Mouse (Mus musculus) embryonic facial prominence, embryonic 13.5 days (tissue): ENCODE results near the gene Gm9513. TPM values are rescaled to one million over a fixed set of nuclear protein-coding genes. Genes with fewer than 3 reads are reported as not detected.

Source experiments
- ATAC-seq: fragments of 200-750 bp; cut with Nextera tagmentation; 2 replicates; pipeline ENCODE4 v1.8.0; 2017; ENCODE audit warnings: low read depth; ENCODE audit not compliant: insufficient number of reproducible peaks, insufficient read depth, low FRiP score, low TSS enrichment
- H3K27ac ChIP-seq: fragments of 300-500 bp; sonication (generic); 2 replicates; pipeline ENCODE4 v1.5.1; 2015; ENCODE audit warnings: moderate library complexity, mild to moderate bottlenecking, inconsistent platforms
- H3K27me3 ChIP-seq: fragments of 300-500 bp; sonication (generic); 2 replicates; pipeline ENCODE4 v1.6.1; 2015; ENCODE audit warnings: mild to moderate bottlenecking, inconsistent platforms
- H3K36me3 ChIP-seq: fragments of 300-500 bp; sonication (generic); 2 replicates; pipeline ENCODE4 v1.6.1; 2015; ENCODE audit warnings: mild to moderate bottlenecking, inconsistent platforms
- H3K4me1 ChIP-seq: fragments of 300-500 bp; sonication (generic); 2 replicates; pipeline ENCODE4 v1.6.1; 2015; ENCODE audit warnings: inconsistent platforms
- H3K4me2 ChIP-seq: fragments of 300-500 bp; sonication (generic); 2 replicates; pipeline ENCODE4 v1.6.1; 2015; ENCODE audit warnings: moderate library complexity, mild to moderate bottlenecking, inconsistent platforms
- H3K4me3 ChIP-seq: fragments of 300-500 bp; sonication (generic); 2 replicates; pipeline ENCODE4 v1.5.1; 2015; ENCODE audit warnings: mild to moderate bottlenecking, inconsistent platforms
- H3K9ac ChIP-seq: fragments of 300-500 bp; sonication (generic); 2 replicates; pipeline ENCODE4 v1.6.1; 2015; ENCODE audit warnings: mild to moderate bottlenecking, inconsistent platforms
- H3K9me3 ChIP-seq: fragments of 300-500 bp; sonication (generic); 2 replicates; pipeline ENCODE4 v1.6.1; 2016; ENCODE audit warnings: inconsistent platforms
- WGBS: fragments of 180-500 bp; shearing (Covaris S2); methylation state at CpG from one replicate; pipeline ENCODE4 v1.1.7; 2015; ENCODE audit warnings: mixed read lengths; 5-methylcytosine and 5-hydroxymethylcytosine counted together
- polyA plus RNA-seq: library from polyadenylated mRNA; unstranded; fragments of >200 nt; fragmentation: Nextera tagmentation; extraction: Ambion mirVana; gene quantifications from 2 replicates; pipeline ENCODE4 v1.2.1, GENCODE M21; 2015

Gm9513 gene
- not detected in 2 replicates for polyA plus RNA-seq

GRCm38 (mm10) chr9:36475338-36475737, at the start of gene Gm9513:
Gene Gm9513 (plus strand): TSS chr9:36475638.
- 63% methylated on average over 3 of the region's 3 CpGs for WGBS
- no peak for ATAC-seq
- no peaks in the 10 kb centered on the region for H3K27me3 ChIP-seq
- H3K4me1 ChIP-seq, result no peaks in the 10 kb centered on the region
- no peak within 1 kb of the TSS for H3K4me3 ChIP-seq
- no peaks in the 10 kb centered on the region for H3K9me3 ChIP-seq
- H3K36me3 ChIP-seq, result no peaks in the 10 kb centered on the region
- H3K4me2 ChIP-seq, result no peak within 1 kb of the TSS
- no peak within 1 kb of the TSS for H3K27ac ChIP-seq
- no peak within 1 kb of the TSS for H3K9ac ChIP-seq

- 70% methylated on average over 4 of the region's 4 CpGs for WGBS
- Histone ChIP-seq H3K36me3 (no peaks in the 10 kb centered on the region), H3K4me2 (no peak within 1 kb of the TSS), H3K27ac (no peak within 1 kb of the TSS), H3K9me3 (peaks cover 13% of the 10 kb centered on the region), H3K4me3 (no peak within 1 kb of the TSS), H3K4me1 (no peaks in the 10 kb centered on the region), H3K27me3 (no peaks in the 10 kb centered on the region), H3K9ac (no peak within 1 kb of the TSS)
- ATAC-seq, result no peak
Observed at GRCm38 (mm10) chr9:36431584-36431983, 43.9 kb upstream of the Gm9513 start, which contains the start of gene Gm7257. Gene Gm7257 (plus strand): TSS chr9:36431884.

GRCm38 (mm10) chr9:36435051-36435764, 40.2 kb upstream of the Gm9513 start:
- no peaks in the 10 kb centered on the region for H3K36me3 ChIP-seq
- WGBS, result 49% methylated on average over 2 of the region's 2 CpGs

GRCm38 (mm10) chr9:36494501-36495220, 19.2 kb downstream of the Gm9513 start:
- WGBS, result 83% methylated on average over 4 of the region's 4 CpGs
- no peak overlapping the region for H3K4me2 ChIP-seq
- no peak overlapping the region for H3K4me3 ChIP-seq
- H3K9ac ChIP-seq, result no peak overlapping the region
- no peaks in the 10 kb centered on the region for H3K36me3 ChIP-seq
- H3K4me1 ChIP-seq, result no peaks in the 10 kb centered on the region
- no peaks in the 10 kb centered on the region for H3K27me3 ChIP-seq
- H3K27ac ChIP-seq, result no peak overlapping the region
- H3K9me3 ChIP-seq, result peaks cover 3% of the 10 kb centered on the region; the same call in 1 of the 2 replicates
- ATAC-seq, result no peak

More at GRCm38 (mm10) chr9:36435051-36435764, 40.2 kb upstream of the Gm9513 start:
- Histone ChIP-seq H3K9me3 (peaks cover 13% of the 10 kb centered on the region), H3K4me2 (no peak overlapping the region), H3K4me3 (no peak overlapping the region), H3K4me1 (no peaks in the 10 kb centered on the region), H3K27ac (no peak overlapping the region), H3K9ac (no peak overlapping the region), H3K27me3 (no peaks in the 10 kb centered on the region)
- no peak for ATAC-seq

GRCm38 (mm10) chr9:36495824-36496223, 20.4 kb downstream of the Gm9513 start:
- no peaks in the 10 kb centered on the region for H3K36me3 ChIP-seq
- H3K4me1 ChIP-seq, result no peaks in the 10 kb centered on the region
- peaks cover 3% of the 10 kb centered on the region; the same call in 1 of the 2 replicates for H3K9me3 ChIP-seq
- H3K27ac ChIP-seq, result no peak overlapping the region
- no peak for ATAC-seq
- no peak overlapping the region for H3K9ac ChIP-seq
- no peaks in the 10 kb centered on the region for H3K27me3 ChIP-seq
- H3K4me3 ChIP-seq, result no peak overlapping the region
- H3K4me2 ChIP-seq, result no peak overlapping the region
- WGBS, result 60% methylated on average over 1 of the region's 1 CpGs

GRCm38 (mm10) chr9:36504211-36504610, 28.8 kb downstream of the Gm9513 start:
- no peaks in the 10 kb centered on the region for H3K36me3 ChIP-seq
- H3K27me3 ChIP-seq, result no peaks in the 10 kb centered on the region
- WGBS, result 81% methylated on average over 5 of the region's 5 CpGs
- H3K9ac ChIP-seq, result no peak overlapping the region
- H3K4me1 ChIP-seq, result no peaks in the 10 kb centered on the region
- H3K4me3 ChIP-seq, result no peak overlapping the region
- H3K9me3 ChIP-seq, result peaks cover 9% of the 10 kb centered on the region; the same call in 1 of the 2 replicates
- no peak for ATAC-seq
- H3K27ac ChIP-seq, result no peak overlapping the region
- H3K4me2 ChIP-seq, result no peak overlapping the region

Other genes with a start within 250 kb of the Gm9513 start
- gene Gm7257, start 43.8 kb upstream of the Gm9513 start, polyA plus RNA-seq, result not detected in 2 replicates
- gene Gm5615, start 66.3 kb downstream of the Gm9513 start, polyA plus RNA-seq, result not detected in 2 replicates
- gene Gm17689, start 107.0 kb downstream of the Gm9513 start, polyA plus RNA-seq, result not detected in 2 replicates
- not detected in 2 replicates for gene A630095E13Rik, start 167.7 kb downstream of the Gm9513 start, polyA plus RNA-seq
- not detected in 2 replicates for gene Acrv1, start 217.6 kb downstream of the Gm9513 start, polyA plus RNA-seq